Mouse (Mus musculus) cortical plate, adult 2 months (tissue): ENCODE results near the gene Ank3. TPM values are rescaled to one million over a fixed set of nuclear protein-coding genes. Genes with fewer than 3 reads are reported as not detected.

Experiments
- H3K27ac ChIP-seq: fragments of 200-500 bp; 2 replicates; pipeline ENCODE4 v1.5.1; 2012; ENCODE audit warnings: low read length, control low read depth, inconsistent platforms; ENCODE audit not compliant: insufficient read depth
- H3K4me1 ChIP-seq: fragments of 200-500 bp; 2 replicates; pipeline ENCODE4 v1.6.1; 2011; ENCODE audit warnings: low read length; ENCODE audit not compliant: control insufficient read depth, insufficient read depth
- H3K4me3 ChIP-seq: fragments of 200-500 bp; 2 replicates; pipeline ENCODE4 v1.5.1; 2011; ENCODE audit warnings: mild to moderate bottlenecking, low read length, control low read depth; ENCODE audit not compliant: insufficient read depth
- CTCF ChIP-seq: fragments of 200-500 bp; IDR thresholded peaks from 2 replicates; pipeline ENCODE4 v1.5.1; 2011; ENCODE audit warnings: mild to moderate bottlenecking, control low read depth, low read length; ENCODE audit not compliant: insufficient read depth; ENCODE audit errors: extremely low read depth
- POLR2A ChIP-seq: fragments of 200-500 bp; IDR thresholded peaks from 2 replicates; pipeline ENCODE4 v1.6.1; 2011; ENCODE audit warnings: mild to moderate bottlenecking, low read length, control low read depth; ENCODE audit not compliant: insufficient read depth; ENCODE audit errors: extremely low read depth
- polyA plus RNA-seq: library from polyadenylated mRNA; depleted of rRNA; stranded (reverse); fragments of >200 nt; gene quantifications from 2 replicates; pipeline ENCODE4 v1.2.3, GENCODE M21; 2012

Ank3 gene
- polyA plus RNA-seq, 1 experiment, result 188 TPM

DNA sequence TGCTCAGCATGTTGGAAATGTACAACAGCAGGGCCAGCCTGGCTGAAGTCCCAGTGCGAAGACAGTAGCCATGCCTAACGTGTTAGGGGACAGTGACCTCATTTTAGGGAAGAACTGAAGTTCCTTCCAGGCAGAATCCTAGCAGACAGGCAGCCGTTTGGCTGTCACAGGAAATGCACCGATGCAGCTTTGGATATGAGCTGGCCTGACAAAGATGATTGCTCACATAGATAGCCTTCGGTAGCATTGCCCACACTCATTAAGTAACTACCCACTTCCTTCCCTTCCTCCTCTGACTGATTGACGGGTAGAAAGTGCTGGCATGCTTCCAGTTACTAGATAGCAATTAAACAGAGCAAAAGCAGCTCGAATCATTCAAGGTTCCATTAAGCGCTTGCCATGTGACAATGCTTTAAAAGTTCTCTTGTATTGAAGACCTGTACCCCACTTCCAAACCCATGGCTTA lies 397.9 kb downstream of the Ank3 start:
- Histone ChIP-seq H3K27ac (no peak overlapping the region), H3K4me3 (no peak overlapping the region), H3K4me1 (peaks cover 18% of the 10 kb centered on the region)
- TF ChIP-seq POLR2A (no peak), CTCF (no peak)

DNA sequence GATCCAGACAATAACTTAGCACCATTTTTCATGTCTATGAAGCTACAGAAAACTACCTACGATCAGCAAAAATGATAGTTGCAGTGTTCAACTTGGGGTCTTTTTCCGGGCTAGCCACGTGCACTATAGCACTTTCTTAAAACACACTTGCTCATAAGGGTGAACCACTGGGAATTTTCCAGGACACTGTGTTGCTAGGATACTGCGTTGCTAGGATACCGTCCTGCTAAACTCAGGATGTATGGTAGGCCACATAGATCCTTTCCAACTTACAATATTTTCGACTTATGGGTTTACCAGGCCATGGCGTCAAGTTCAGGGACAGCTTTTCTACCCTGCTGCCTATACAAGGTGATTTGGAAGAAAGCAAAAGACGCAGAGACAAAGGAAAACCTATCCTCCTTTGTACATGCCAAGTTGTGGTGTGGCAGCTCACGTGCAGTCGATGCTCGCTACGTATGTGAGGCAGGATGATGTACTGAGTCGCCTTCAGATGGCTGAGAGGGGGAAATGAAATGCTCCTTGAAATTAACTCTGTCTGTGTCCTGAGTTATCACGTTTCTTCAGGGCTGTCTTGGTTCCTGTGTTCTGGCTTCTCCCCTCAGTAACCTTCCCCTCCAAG lies 404.7 kb downstream of the Ank3 start:
- peak overlapping the region; percentile 5 for H3K27ac ChIP-seq
- no peak overlapping the region for H3K4me3 ChIP-seq
- TF ChIP-seq CTCF, result no peak
- no peak for TF ChIP-seq POLR2A
- peaks cover 17% of the 10 kb centered on the region for H3K4me1 ChIP-seq

DNA sequence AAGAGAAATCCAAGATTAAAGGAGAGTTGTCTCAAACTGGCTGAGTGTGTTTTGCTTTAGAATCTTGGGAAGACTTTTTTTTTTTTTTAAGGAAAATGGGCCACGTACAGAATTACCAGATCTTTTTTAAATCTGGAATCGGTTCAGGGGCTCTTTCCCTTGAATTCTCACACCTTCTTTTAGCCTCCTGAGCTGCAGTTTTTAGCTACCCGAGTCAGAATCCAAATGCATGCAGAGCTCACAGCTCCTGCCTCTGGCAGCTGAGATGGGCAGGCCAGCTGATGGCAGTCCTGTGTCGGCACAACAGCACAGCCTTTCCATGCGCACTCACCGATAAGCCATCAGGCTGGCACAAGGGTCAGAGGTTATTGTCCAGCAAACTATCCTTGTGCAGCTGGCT lies 406.0 kb downstream of the Ank3 start:
- Histone ChIP-seq H3K4me3 (no peak overlapping the region), H3K4me1 (peaks cover 15% of the 10 kb centered on the region), H3K27ac (peak overlapping the region; percentile 63)
- TF ChIP-seq CTCF (no peak), POLR2A (no peak)

DNA sequence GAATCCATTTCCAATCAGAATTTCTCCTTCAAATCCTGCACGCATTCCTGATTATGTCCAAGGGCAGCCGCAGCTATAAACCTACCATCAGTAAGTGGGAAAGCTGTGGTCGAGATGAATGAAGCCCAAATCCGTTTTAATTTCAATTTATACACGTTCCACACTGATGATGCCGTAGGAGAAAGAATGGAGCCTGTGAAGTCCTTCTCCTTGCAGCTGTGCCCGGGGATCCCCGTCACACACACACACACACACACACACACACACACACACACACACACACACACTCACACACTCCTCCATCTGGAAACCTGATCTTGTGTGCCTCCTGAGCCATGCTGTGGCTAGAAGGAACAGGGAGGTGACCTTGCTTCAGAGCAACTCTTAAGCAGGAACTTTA lies 412.2 kb downstream of the Ank3 start:
- Histone ChIP-seq H3K4me3 (no peak overlapping the region), H3K4me1 (no peaks in the 10 kb centered on the region; the same call in none of the 2 replicates), H3K27ac (no peak overlapping the region)
- TF ChIP-seq CTCF (no peak), POLR2A (no peak)

DNA sequence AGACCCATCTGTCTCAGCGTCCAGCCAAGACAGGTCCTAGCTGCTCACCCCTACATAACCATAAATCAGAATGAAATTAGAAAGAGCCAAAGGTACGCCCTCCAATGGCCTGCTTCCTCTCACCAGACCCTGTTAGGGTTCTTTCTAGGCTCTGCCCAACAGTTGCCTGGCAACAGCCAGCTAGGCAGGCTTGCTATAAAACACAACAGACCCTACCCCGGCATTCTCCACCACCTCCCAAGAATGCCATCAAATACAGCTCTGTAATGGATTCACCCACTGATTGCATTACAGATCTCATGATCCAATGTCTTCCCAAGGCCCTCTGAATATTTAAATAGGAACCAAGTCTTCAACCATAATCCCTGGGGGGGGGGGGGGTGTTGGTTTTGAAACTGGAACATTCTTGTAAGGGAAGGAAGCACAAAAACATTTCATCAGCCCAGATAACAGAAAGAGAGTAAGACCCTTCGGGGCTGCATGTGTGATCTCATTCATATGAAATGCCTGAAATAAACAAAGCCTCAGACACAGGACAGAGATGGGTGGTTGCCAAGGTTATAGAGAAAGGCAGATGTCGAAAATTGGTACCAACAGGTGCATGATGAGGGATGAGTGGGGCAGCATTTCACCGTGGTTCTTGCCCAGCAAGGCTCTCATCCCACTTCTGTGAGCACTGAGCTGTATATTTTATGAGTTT lies 415.4 kb downstream of the Ank3 start:
- Histone ChIP-seq H3K4me1 (no peaks in the 10 kb centered on the region; the same call in none of the 2 replicates), H3K27ac (no peak overlapping the region), H3K4me3 (no peak overlapping the region)
- no peak for TF ChIP-seq CTCF
- no peak for TF ChIP-seq POLR2A

DNA sequence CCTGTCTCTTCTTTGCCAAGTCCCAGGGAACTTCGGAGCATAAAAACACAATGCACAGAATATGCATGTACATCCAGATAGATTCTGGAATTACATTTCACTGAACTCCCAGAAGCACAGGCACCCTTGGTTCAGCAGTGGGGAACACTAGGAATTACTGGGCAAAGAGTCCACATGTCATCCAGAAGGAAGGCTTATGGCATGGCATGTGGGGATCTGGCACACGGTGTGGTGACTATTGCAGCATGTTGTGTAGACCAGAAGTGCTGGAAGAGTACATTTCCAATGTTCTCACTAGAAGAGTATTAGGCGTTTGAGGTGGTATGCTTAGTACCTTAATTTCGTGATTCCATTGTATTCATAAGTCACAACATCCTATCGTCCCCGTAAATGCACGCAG lies 422.7 kb downstream of the Ank3 start:
- TF ChIP-seq CTCF (no peak), POLR2A (no peak)
- peaks cover 1% of the 10 kb centered on the region; the same call in 1 of the 2 replicates for H3K4me1 ChIP-seq
- H3K4me3 ChIP-seq, result no peak overlapping the region
- no peak overlapping the region for H3K27ac ChIP-seq

DNA sequence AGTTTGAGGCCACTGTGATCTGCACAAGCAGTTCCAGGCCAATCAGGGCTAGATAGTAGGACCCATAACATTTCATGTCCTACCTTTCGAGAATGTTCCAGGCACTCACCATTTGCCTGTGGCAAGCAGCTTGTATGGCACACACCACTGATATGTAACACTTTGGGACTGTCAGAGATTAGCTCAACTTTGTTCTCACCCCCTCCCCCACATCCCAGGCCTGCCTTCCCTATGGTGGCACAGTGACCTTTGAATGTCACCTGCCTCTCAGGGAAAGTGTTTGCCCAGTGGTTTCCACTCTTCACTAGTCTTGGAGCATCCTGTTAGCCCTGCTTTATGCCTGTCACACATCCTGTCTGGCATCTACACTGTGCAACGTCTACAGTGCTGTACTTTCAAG lies 430.2 kb downstream of the Ank3 start:
- no peak overlapping the region for H3K27ac ChIP-seq
- peaks cover 2% of the 10 kb centered on the region for H3K4me1 ChIP-seq
- no peak overlapping the region for H3K4me3 ChIP-seq
- TF ChIP-seq CTCF, result no peak
- no peak for TF ChIP-seq POLR2A

DNA sequence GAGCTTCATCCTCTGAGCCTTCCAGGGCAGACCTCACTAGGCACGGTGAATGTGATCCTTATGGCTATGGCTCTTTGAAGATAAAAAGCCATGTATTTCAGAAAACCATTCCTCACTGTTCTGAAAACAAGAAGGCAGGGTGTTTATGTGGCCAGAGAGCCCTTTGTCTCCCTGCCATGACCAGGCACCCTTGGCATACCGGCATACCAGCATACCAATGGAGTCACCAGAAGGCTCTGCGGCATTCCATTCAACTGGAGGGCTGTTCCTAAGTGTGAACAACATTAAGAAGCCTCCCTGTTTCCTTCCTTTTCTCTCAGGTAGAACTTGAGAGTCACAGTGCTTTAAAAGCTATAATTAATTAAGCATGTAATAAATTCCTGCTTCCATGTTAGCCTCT lies 430.7 kb downstream of the Ank3 start:
- no peak overlapping the region for H3K4me3 ChIP-seq
- H3K27ac ChIP-seq, result no peak overlapping the region
- TF ChIP-seq CTCF (no peak), POLR2A (no peak)
- H3K4me1 ChIP-seq, result peaks cover 2% of the 10 kb centered on the region

DNA sequence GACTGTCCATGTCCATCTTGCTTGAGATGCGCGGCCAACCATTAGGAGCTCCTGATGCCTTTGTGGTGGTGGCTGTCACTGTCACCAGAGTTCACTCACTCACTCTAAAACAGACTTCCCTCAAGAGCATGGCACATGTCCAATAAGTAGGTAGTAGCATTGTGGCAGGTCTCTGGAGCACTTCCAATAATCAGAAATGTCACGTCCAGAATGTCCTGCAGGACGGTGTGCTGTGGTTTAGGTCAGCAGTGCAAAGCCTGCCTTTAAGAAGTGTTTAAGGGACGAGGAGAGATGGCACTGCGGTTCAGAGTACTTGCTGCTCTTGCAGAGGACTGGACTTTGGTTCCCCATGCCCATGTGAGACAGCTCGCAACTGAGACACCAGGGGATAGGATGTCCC lies 433.0 kb downstream of the Ank3 start:
- Histone ChIP-seq H3K4me1 (peaks cover 2% of the 10 kb centered on the region), H3K27ac (no peak overlapping the region), H3K4me3 (no peak overlapping the region)
- TF ChIP-seq POLR2A (no peak), CTCF (no peak)

DNA sequence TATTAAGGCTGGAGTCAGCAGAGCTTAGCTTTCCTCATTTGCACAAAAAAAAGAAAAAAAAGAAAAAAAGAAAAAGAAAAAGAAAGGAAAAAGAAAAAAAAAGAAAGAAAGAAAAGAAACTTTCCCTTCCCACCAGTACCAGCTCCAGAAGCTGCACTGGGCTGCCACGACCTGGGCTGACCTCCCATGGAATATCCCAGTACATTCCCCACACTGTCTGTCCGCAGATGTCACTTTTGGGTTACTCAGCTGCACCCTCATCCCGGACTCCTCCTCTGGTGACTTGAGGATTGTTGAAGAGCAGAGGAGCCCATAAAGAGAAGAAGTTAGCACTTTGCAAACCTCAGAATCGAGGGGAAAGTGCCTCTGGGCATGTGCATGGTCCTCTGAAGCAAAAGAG lies 433.7 kb downstream of the Ank3 start:
- Histone ChIP-seq H3K27ac (no peak overlapping the region), H3K4me1 (peaks cover 2% of the 10 kb centered on the region), H3K4me3 (no peak overlapping the region)
- no peak for TF ChIP-seq CTCF
- TF ChIP-seq POLR2A, result no peak

DNA sequence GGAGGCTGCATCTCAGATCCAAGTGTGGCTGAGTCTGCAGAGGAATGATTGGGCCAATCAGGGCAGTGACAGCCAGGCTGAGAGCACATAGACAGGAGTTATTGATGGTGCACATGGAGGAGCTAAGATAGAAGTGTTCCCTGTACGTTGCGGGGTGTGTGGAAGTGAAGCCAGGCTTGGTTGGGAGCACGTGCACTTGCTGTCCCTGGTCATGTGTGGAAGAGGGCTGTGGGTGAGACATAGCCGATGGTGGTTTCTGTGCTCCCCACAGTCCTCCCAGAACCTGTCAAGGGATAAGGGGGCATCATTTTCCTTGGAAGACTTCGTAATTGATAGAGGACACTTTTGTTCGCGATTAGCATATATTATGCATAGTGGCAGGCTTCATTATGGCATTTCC lies 434.2 kb downstream of the Ank3 start:
- TF ChIP-seq POLR2A, result no peak
- no peak for TF ChIP-seq CTCF
- Histone ChIP-seq H3K4me3 (no peak overlapping the region), H3K27ac (no peak overlapping the region), H3K4me1 (peaks cover 2% of the 10 kb centered on the region)
